Mouse (Mus musculus): Measurements from ENCODE around the gene Edem3. TPM values are rescaled to one million over a fixed set of nuclear protein-coding genes. Genes with fewer than 3 reads are reported as not detected.

The Edem3 gene
- polyA plus RNA-seq, 1 experiment = 7.2 TPM

DNA sequence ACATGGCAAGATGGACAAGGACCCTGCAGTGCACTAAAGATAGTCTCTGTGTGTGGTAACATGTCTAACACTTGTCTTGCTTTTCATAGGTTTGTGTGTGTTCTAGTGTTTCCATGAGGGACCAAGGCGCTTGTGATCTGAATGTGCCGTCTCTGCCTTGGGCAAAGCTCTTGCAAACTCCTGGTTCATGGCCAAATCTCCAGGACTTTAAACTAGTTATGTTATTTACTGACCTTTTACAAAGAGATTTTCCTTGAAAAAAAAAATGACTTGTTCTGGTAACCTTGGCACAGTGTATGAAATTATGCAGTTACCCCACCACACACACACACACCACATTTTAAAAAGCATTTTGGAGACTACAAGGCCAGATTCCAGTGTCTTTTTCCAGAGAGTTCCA, 34.6 kb upstream of the Edem3 start:
- Histone ChIP-seq H3K27ac (ENCODE audit: insufficient read depth, low read depth, low read length) (no peak overlapping the region), H3K27me3 (ENCODE audit: control insufficient read depth, insufficient read depth, low read length) (no peaks in the 10 kb centered on the region), H3K36me3 (ENCODE audit: control insufficient read depth, insufficient read depth, low read length) (peaks cover 2% of the 10 kb centered on the region; the same call in 1 of the 2 replicates), H3K4me3 (ENCODE audit: low read depth, low read length) (no peak overlapping the region), H3K4me1 (ENCODE audit: control insufficient read depth, insufficient read depth, insufficient read length, low read length) (no peaks in the 10 kb centered on the region)
- TF ChIP-seq CTCF (IDR thresholded peaks at IDR 0.05; ENCODE audit: extremely low read depth, insufficient read length, insufficient replicate concordance, low read depth, low read length) = no peak
- no peak for TF ChIP-seq POLR2A (IDR thresholded peaks at IDR 0.05; ENCODE audit: low read depth, low read length)
- 65% methylated on average over 2 of the region's 2 CpGs for WGBS

DNA sequence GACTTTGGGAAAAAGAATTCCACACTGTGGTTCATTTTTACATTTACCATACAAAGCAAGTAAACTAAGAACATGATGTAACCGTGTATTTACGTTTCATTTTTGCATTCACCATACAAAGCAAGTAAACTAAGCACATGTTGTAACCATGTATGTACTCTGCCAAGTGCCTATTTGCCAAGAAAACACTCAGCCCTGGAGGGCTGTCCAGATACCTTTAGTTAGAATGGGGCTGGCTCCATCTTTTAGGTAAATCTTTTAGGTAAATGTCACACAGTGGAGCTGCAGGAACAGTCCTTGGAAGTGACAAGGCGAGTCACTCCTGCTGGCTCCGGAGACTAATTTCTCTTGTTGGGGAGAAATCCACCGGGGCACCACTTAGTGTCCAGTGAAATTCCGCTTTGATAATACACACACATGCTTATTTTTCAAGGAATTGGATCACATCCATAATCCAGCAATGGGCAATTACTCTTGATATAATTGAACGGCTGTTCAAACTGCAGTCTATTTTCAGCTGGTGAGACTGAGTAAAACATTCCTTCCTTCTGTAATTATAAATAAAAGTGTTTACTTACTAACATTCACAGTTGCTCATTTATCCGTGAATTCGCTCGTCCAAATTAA, 33.7 kb upstream of the Edem3 start:
- no peak overlapping the region for H3K27ac ChIP-seq (ENCODE audit: insufficient read depth, low read depth, low read length)
- no peak for TF ChIP-seq CTCF (IDR thresholded peaks at IDR 0.05; ENCODE audit: extremely low read depth, insufficient read length, insufficient replicate concordance, low read depth, low read length)
- TF ChIP-seq POLR2A (IDR thresholded peaks at IDR 0.05; ENCODE audit: low read depth, low read length) = no peak
- peaks cover 2% of the 10 kb centered on the region; the same call in 1 of the 2 replicates for H3K36me3 ChIP-seq (ENCODE audit: control insufficient read depth, insufficient read depth, low read length)
- no peaks in the 10 kb centered on the region for H3K4me1 ChIP-seq (ENCODE audit: control insufficient read depth, insufficient read depth, insufficient read length, low read length)
- 65% methylated on average over 10 of the region's 10 CpGs for WGBS
- no peak overlapping the region for H3K4me3 ChIP-seq (ENCODE audit: low read depth, low read length)
- H3K27me3 ChIP-seq (ENCODE audit: control insufficient read depth, insufficient read depth, low read length) = no peaks in the 10 kb centered on the region

- no peak overlapping the region for H3K4me3 ChIP-seq (ENCODE audit: low read depth, low read length)
- TF ChIP-seq POLR2A (IDR thresholded peaks at IDR 0.05; ENCODE audit: low read depth, low read length) = no peak
- TF ChIP-seq CTCF (IDR thresholded peaks at IDR 0.05; ENCODE audit: extremely low read depth, insufficient read length, insufficient replicate concordance, low read depth, low read length) = no peak
- H3K36me3 ChIP-seq (ENCODE audit: control insufficient read depth, insufficient read depth, low read length) = no peaks in the 10 kb centered on the region
- no peak overlapping the region for H3K27ac ChIP-seq (ENCODE audit: insufficient read depth, low read depth, low read length)
- 70% methylated on average over 4 of the region's 4 CpGs for WGBS
- H3K27me3 ChIP-seq (ENCODE audit: control insufficient read depth, insufficient read depth, low read length) = no peaks in the 10 kb centered on the region
- no peaks in the 10 kb centered on the region for H3K4me1 ChIP-seq (ENCODE audit: control insufficient read depth, insufficient read depth, insufficient read length, low read length)
Measured at GRCm38 (mm10) chr1:151723771-151724170, 31.4 kb upstream of the Edem3 start.

DNA sequence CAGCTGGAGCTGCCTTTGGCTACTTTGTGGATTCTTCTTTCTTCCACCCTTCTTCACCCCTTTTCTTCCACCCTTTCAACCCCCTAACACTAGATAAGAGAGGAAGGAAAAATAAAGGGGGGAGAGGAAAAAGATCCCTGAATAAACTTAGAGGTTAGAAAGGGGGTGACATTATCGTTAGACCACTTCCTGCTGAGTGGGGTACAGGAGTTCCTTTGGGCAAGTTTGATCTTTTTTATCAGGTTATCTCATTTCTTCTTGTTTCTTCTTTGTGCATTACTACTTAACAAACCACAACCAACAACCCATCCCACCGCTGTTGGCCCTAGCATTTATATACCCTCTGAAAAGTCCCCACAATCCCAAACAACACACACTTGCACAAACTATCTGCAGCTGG, 29.6 kb upstream of the Edem3 start:
- H3K27me3 ChIP-seq (ENCODE audit: control insufficient read depth, insufficient read depth, low read length) = no peaks in the 10 kb centered on the region
- TF ChIP-seq CTCF (IDR thresholded peaks at IDR 0.05; ENCODE audit: extremely low read depth, insufficient read length, insufficient replicate concordance, low read depth, low read length) = no peak
- no peak for TF ChIP-seq POLR2A (IDR thresholded peaks at IDR 0.05; ENCODE audit: low read depth, low read length)
- H3K27ac ChIP-seq (ENCODE audit: insufficient read depth, low read depth, low read length) = no peak overlapping the region
- no peaks in the 10 kb centered on the region for H3K36me3 ChIP-seq (ENCODE audit: control insufficient read depth, insufficient read depth, low read length)
- H3K4me1 ChIP-seq (ENCODE audit: control insufficient read depth, insufficient read depth, insufficient read length, low read length) = no peaks in the 10 kb centered on the region
- WGBS = 70% methylated on average over 2 of the region's 2 CpGs
- no peak overlapping the region for H3K4me3 ChIP-seq (ENCODE audit: low read depth, low read length)

- Histone ChIP-seq H3K4me1 (ENCODE audit: control insufficient read depth, insufficient read depth, insufficient read length, low read length) (no peaks in the 10 kb centered on the region), H3K36me3 (ENCODE audit: control insufficient read depth, insufficient read depth, low read length) (no peaks in the 10 kb centered on the region), H3K27ac (ENCODE audit: insufficient read depth, low read depth, low read length) (no peak overlapping the region), H3K27me3 (ENCODE audit: control insufficient read depth, insufficient read depth, low read length) (no peaks in the 10 kb centered on the region), H3K4me3 (ENCODE audit: low read depth, low read length) (no peak overlapping the region)
- WGBS = 92% methylated on average over 6 of the region's 6 CpGs
- TF ChIP-seq POLR2A (IDR thresholded peaks at IDR 0.05; ENCODE audit: low read depth, low read length) = no peak
- no peak for TF ChIP-seq CTCF (IDR thresholded peaks at IDR 0.05; ENCODE audit: extremely low read depth, insufficient read length, insufficient replicate concordance, low read depth, low read length)
Measured at GRCm38 (mm10) chr1:151726358-151726757, 28.8 kb upstream of the Edem3 start.

DNA sequence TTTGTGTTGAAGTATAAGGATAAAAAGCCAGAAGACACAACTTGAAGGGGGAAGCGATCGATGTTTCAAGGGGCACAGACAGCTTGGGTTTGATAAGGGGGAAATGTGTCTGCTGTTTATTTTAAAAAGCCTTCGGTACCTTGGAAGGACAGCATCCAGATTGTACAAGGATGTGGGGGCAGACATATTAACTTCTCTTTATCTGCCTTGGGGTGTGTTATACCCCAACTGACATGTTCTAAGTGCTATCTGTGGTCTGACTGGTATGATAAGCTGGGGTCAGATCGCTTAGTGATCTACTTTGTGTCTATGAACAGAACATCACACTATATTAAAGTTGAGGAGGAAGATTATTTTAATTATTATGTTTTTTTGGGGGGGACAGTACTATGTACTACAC, 27.0 kb upstream of the Edem3 start:
- 58% methylated on average over 4 of the region's 4 CpGs for WGBS
- no peaks in the 10 kb centered on the region for H3K4me1 ChIP-seq (ENCODE audit: control insufficient read depth, insufficient read depth, insufficient read length, low read length)
- no peak overlapping the region for H3K4me3 ChIP-seq (ENCODE audit: low read depth, low read length)
- no peak for TF ChIP-seq CTCF (IDR thresholded peaks at IDR 0.05; ENCODE audit: extremely low read depth, insufficient read length, insufficient replicate concordance, low read depth, low read length)
- no peak for TF ChIP-seq POLR2A (IDR thresholded peaks at IDR 0.05; ENCODE audit: low read depth, low read length)
- no peak overlapping the region for H3K27ac ChIP-seq (ENCODE audit: insufficient read depth, low read depth, low read length)
- H3K36me3 ChIP-seq (ENCODE audit: control insufficient read depth, insufficient read depth, low read length) = no peaks in the 10 kb centered on the region
- no peaks in the 10 kb centered on the region for H3K27me3 ChIP-seq (ENCODE audit: control insufficient read depth, insufficient read depth, low read length)

GRCm38 (mm10) chr1:151737146-151737545, 18.0 kb upstream of the Edem3 start:
- 86% methylated on average over 2 of the region's 2 CpGs for WGBS
- Histone ChIP-seq H3K27ac (ENCODE audit: insufficient read depth, low read depth, low read length) (no peak overlapping the region), H3K4me1 (ENCODE audit: control insufficient read depth, insufficient read depth, insufficient read length, low read length) (no peaks in the 10 kb centered on the region)

More at GRCm38 (mm10) chr1:151737146-151737545, 18.0 kb upstream of the Edem3 start:
- Histone ChIP-seq H3K27me3 (ENCODE audit: control insufficient read depth, insufficient read depth, low read length) (no peaks in the 10 kb centered on the region), H3K36me3 (ENCODE audit: control insufficient read depth, insufficient read depth, low read length) (no peaks in the 10 kb centered on the region), H3K4me3 (ENCODE audit: low read depth, low read length) (no peak overlapping the region)
- no peak for TF ChIP-seq CTCF (IDR thresholded peaks at IDR 0.05; ENCODE audit: extremely low read depth, insufficient read length, insufficient replicate concordance, low read depth, low read length)
- no peak for TF ChIP-seq POLR2A (IDR thresholded peaks at IDR 0.05; ENCODE audit: low read depth, low read length)

Measured in small intestine, adult 2 months (tissue).